Mouse (Mus musculus) brain, embryonic 14.5 days (tissue): ENCODE data around the gene App.

Experiments used
- CTCF ChIP-seq: fragments of 200-500 bp; IDR thresholded peaks from 2 replicates; pipeline ENCODE4 v1.5.1; 2012; ENCODE audit warnings: inconsistent platforms, mild to moderate bottlenecking, moderate library complexity, borderline replicate concordance; ENCODE audit not compliant: insufficient read depth, insufficient read length; ENCODE audit errors: extremely low read depth
- POLR2A ChIP-seq: fragments of 200-500 bp; IDR thresholded peaks from 2 replicates; pipeline ENCODE4 v1.6.1; 2012; ENCODE audit warnings: mild to moderate bottlenecking, inconsistent platforms, borderline replicate concordance; ENCODE audit not compliant: poor library complexity, insufficient read depth, insufficient read length, severe bottlenecking; ENCODE audit errors: extremely low read depth

DNA sequence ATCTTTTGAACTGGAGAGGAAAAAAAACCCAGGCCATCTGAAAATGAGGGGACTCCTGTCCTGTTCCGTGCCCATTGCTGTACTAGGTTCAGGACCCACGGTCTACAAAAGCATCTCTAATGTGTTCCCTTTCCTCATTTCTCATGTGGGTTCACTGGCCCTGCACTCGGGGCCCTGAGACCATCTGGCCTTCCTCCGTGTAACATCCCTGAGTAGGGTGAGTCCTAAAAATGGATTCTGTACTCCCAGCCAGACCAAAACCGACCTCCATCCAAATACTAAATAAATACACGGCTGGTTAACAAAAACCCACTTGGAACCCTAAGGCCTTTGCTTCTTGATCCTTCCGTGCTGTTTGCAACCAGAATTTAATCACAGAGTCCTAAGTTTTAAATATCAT, 7.9 kb downstream of the App start:
- TF ChIP-seq POLR2A (no peak), CTCF (no peak)
